Mouse (Mus musculus): ENCODE measurements around the gene Fam163b. TPM values are rescaled to one million over a fixed set of nuclear protein-coding genes. Genes with fewer than 3 reads are reported as not detected.

Gene Fam163b
- total and polyA plus RNA-seq, 3 experiments, result 1.5 to 2.9 (median 2.1) TPM

- DNase-seq, result no peak
Measured at GRCm38 (mm10) chr2:27135935-27136334, 6.4 kb downstream of the Fam163b start.

GRCm38 (mm10) chr2:27128990-27129389, 13.3 kb downstream of the Fam163b start:
- DNase-seq, result no peak

DNA sequence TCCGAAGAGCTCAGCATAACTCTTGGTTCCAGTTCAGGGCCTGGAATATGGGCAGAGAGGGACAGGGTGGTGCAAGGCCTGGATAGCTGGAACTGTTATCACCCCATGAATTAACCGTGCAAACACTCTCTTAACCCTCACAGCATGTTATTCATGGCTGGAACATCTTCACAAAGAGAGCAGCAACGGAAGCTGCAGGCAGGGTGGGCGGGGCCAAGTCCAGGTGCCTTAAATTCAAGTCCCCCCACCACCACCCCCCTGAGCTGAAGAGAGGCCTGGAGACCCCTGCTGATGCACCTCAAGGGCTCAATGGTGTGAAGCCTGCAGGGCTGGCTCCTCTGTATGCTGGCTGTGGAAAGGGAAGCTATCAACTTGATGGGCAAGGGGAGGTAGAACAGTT, 15.8 kb downstream of the Fam163b start:
- no peak for DNase-seq

DNA sequence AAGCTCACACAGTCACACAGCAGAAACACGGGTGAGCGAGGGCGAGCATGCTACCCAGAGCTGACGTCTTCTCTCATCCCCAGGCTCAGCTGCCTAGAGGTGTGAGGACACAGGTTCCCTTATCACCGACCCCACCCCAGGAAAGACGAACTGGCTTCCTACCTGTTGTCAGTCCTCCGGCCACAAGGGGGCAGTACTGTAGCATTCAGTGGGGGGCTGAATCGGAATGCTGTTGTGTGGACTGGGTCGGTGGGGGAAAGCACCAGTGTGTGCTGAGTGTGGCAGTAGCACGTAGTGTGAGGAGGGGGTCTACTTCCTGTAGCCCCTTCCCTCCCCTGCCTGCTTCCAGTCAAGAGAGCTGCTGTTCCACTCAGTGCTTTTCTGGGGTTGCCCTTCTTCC, 16.3 kb downstream of the Fam163b start:
- peak; percentile 41 for DNase-seq

DNA sequence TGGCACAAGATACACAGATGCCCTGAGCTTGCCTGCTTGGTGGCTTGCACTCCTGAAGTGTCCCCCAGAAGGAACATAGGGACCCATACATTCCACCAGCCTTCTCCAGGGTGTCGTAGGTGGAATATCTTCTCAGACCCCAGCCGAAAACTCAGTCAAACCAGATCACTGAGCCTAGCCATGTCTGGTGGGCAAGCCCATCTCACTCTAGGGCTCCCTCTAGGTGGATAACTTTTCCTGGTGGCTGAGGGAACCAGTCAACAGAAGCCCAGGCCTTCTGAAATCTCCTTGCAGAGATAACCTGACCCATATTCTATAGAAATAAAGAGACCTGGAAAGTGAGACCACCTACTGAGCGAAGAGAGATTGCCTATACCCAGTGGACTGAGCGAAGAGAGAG, 19.2 kb downstream of the Fam163b start:
- no peak for DNase-seq

DNA sequence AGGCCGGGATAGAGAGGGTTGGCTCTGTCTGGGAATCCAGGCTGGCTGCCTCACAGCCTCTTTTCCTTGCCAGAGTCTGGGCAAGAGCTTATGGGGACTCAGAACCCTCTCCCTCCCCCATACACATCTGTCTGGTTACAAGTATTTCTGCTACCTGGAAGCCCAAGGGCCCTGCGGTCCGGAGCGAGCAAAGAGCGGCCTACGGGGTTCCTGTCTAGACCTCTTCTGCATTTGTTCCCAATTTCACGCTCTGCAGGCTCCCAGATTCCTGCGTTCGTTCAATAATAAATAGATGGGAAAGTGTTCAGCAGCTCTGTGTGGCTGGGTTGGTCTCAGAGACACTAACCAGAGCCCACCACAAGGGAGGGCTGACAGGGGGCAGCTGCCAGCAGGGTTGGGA, 19.7 kb downstream of the Fam163b start:
- DNase-seq, result no peak

- DNase-seq, result no peak
Measured at GRCm38 (mm10) chr2:27121626-27122355, 20.5 kb downstream of the Fam163b start.

DNA sequence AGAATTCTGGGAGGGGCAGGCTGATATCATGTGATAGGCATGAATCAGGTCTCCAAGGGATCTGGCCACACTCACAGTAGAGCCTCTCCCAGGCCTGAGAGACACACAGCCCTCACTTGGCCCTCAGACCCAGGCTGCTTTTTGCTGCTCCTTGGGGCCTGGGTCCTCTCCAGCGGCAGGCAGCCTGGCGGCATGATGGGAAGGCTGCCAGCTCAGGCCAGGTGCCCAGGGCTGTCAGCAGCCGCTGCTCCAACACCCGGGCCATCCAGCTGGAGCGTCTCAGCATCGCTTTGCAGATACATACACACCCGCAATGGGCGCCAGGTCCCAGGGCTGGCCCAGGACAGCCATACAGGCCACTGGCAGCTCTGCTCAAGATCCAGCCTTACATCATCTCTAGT, 22.1 kb downstream of the Fam163b start:
- DNase-seq, result peak; percentile 9

- DNase-seq, result no peak
Measured at GRCm38 (mm10) chr2:27119766-27120165, 22.5 kb downstream of the Fam163b start.

GRCm38 (mm10) chr2:27118452-27118851, 23.8 kb downstream of the Fam163b start:
- no peak for DNase-seq

- no peak for DNase-seq
Measured at GRCm38 (mm10) chr2:27114169-27114568, 28.1 kb downstream of the Fam163b start.

GRCm38 (mm10) chr2:27112585-27112984, 29.7 kb downstream of the Fam163b start:
- DNase-seq, result no peak

GRCm38 (mm10) chr2:27109052-27109451, 33.2 kb downstream of the Fam163b start:
- DNase-seq, result no peak

GRCm38 (mm10) chr2:27108144-27108543, 34.1 kb downstream of the Fam163b start:
- no peak for DNase-seq

DNA sequence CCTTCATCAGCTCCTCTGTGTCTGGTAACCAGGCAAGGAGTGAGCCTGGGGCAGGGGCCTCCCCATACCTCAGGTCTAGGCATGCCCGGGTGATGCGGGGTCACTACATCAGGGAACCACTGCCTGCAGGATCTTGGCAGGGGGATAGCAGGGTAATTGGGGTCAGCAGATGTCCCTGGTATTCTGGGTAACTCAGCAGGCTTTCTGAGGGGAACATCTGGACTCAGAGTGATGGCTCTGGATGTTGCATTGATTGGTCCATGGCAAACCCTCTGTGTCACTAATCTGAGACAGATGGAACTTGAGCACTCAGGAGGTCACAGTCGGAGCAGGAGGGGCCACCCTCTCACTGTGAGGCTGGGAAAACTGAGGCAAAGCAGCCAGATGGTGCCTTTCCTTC, 35.5 kb downstream of the Fam163b start:
- no peak for DNase-seq

DNA sequence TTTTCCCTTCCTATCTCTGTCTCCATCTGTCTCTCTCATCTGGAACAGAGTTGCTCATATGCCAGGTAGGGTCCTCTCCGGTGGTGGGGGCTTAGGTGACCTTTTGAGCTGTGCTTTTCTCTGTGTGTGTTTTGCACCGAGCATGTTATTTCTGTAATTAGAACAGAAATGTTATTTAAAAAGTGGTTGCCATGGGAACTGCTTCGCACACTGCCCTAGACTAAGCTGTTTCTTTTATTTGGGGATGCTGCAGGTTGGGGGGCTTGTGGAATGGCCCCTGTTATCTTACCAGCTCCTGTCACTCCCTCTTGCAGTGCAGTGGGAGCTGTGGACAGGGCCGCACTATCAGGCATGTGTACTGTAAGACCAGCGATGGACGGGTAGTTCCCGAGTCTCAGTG, 38.7 kb downstream of the Fam163b start:
- no peak for DNase-seq

GRCm38 (mm10) chr2:27097776-27098175, 44.5 kb downstream of the Fam163b start:
- no peak for DNase-seq

DNA sequence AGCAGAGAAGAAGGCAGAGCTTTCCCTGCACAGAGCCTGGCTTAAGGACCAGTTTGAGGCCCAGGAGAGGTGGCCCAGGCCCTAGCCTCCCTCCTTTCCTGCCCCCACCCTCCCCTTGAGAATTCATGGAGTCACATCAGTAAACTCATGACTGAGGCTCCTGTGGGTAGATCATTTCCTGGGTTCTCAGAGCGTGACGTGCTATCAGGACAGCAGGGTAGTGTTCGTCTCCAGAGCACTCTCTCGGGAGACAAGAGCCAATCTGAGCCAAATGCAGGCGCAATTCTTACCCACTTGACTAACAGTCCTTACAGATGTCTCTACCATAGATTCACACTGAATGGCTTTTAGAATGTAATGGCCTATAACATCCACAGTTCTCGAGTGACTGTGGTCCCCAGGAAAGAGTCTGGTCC, 45.0 kb downstream of the Fam163b start:
- DNase-seq, result no peak

DNA sequence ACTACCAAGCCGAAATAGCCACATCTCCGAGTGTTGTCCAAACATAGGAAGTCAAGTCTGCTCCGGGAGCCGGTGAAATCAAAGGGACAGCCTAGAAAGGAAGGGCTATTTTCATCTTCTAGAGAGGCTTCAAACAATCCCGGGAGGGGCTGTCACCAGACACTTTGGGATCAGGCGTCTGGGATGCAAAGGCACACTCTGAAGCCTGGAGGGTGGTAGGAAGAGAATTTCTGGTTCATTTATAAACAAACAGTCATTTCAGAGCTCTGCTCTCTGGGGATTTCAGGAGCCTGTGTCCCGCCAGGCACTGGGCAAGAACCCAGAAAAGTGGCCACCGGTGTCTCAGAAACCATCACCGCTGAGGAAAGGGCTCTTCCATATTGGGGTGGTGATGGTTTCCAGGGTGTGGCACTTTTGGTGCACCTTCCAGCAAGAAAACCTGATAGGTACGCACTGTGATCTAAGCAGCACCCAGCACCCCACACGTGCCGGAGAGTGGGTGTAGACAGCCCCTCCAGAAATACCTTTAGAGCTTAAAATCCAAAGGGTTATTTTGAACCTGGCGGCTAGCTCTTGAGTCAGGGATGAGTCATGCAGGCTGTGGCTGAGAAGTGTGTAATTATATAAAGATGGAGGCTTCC, 45.8 kb downstream of the Fam163b start:
- DNase-seq, result no peak

- no peak for DNase-seq
Measured at GRCm38 (mm10) chr2:27095178-27095577, 47.1 kb downstream of the Fam163b start.

- DNase-seq, result no peak
Measured at GRCm38 (mm10) chr2:27089238-27089637, 53.1 kb downstream of the Fam163b start.

- DNase-seq, result no peak
Measured at GRCm38 (mm10) chr2:27088700-27089099, 53.6 kb downstream of the Fam163b start.

DNA sequence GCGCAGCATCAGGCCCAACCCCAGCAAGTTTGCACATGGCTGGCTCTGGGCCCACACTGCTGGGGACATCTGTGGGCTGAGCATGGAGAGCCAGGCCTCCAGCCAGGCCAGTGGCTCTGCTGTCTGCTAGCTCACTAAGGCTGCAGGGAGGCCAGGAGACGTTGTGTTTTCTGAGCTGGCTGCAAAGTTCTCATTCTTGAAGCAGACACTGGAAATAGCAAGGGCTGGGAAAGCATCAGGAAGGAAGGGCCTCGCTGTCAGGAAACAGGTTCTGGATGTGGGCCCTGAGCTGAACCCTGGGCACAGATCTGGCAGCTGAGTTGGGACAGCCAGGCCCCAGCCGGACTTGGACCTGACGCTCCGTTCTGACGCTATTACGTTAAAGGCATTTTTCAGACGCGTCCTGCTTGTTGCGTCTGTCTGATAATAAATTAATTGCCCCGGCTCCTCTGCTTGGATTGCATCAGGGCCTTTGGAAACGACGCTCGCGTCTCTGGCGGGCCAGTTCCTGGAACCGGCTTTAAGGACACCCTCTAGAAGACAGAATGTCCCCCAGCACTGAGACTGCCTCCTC, 54.1 kb downstream of the Fam163b start:
- peak; percentile 78 for DNase-seq

- DNase-seq, result no peak
Measured at GRCm38 (mm10) chr2:27087581-27087980, 54.7 kb downstream of the Fam163b start.

Measured in adrenal gland, adult 2 months (tissue).